Mouse (Mus musculus) thymus, postnatal 0 days (tissue): ENCODE measurements at regions not wholly inside any gene's neighbourhood (a gene's known extent, or its start where the extent isn't known, plus 50 kb on each side); places are given as distances from the start of the nearest gene placed in this dataset.

Experiments
- DNase-seq: peaks from one replicate; pipeline ENCODE4 v3.0.0-alpha.2; 2015; ENCODE audit warnings: low spot score

GRCm38 (mm10) chr15:70982719-70983118 lies 2851.6 kb upstream of the Gm6569 start:
- no peak for DNase-seq

- no peak for DNase-seq
These were observed 2846.3 kb upstream of the Gm6569 start for GRCm38 (mm10) chr15:70987973-70988570.

DNA sequence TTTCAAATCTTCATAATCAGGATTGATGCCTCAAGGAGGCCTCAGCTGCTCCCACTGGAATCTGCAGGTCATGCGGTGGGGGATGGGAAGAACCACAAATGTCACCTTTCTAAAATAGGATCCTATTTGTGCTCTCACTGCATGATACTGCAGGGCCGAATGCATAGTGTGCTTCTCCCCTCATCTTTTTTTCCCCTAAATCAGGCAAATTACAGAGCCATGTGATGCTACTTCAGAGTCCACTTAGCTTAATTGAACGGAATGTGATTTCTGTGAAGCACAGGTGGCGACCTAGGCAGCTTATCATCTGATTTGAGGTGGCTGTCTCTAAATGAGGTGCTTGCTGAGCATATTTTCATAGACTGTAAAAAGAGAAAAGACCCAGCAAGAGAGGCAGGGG lies 2841.0 kb upstream of the Gm6569 start:
- DNase-seq: no peak

- no peak for DNase-seq
These were observed 2824.0 kb upstream of the Gm6569 start for GRCm38 (mm10) chr15:71010362-71010761.

DNA sequence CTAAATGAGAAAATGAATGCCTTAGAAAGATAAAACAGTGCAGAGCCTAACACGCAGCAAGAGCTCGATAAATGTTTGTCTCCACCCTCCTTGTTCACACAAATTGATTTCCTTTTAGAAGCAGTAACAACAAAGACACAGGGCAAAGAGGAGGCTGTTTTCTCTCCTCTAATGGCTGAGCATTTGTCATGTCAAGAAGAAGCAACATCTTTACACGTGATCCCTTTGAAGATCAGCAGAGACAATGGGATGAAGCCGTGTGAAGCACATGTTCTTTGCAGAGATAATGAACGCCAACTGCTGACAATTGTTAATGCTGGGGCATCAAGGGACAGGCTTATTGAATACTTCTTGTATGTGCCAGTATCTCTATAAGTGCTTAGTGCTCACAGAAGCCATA lies 2823.6 kb upstream of the Gm6569 start:
- no peak for DNase-seq

DNA sequence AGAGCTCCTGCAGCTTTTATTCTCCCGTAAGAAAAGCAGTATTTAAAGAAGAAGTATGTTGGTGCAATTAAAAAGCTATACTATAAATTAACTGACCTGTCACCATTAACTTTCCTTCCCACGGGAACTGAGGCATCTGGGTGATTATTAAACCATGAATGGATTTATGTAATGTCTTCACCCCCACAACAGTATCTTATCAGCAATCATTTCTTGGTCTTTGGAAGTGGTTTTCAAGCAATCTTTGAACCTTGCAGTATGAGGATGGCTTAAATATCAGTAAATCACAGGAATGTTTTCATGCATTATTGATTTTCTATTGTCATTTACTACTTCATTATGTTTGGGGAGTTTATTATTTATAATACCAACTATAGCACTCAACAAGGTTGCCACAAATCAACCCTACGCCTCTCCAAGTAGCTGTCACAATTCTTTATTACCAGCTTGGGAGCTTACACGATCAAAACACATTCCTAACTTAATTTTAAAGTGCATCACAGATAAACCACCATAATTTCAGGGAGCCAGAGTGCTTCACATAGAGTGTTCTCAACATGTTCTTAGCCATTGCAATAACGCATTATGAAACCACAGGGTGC lies 2780.0 kb upstream of the Gm6569 start:
- no peak for DNase-seq

- no peak for DNase-seq
These were observed 2747.9 kb upstream of the Gm6569 start for GRCm38 (mm10) chr15:71086367-71086997.

GRCm38 (mm10) chr15:71099111-71099510 lies 2735.2 kb upstream of the Gm6569 start:
- no peak for DNase-seq

- DNase-seq: no peak
These were observed 2704.6 kb upstream of the Gm6569 start for GRCm38 (mm10) chr15:71129802-71130201.

DNA sequence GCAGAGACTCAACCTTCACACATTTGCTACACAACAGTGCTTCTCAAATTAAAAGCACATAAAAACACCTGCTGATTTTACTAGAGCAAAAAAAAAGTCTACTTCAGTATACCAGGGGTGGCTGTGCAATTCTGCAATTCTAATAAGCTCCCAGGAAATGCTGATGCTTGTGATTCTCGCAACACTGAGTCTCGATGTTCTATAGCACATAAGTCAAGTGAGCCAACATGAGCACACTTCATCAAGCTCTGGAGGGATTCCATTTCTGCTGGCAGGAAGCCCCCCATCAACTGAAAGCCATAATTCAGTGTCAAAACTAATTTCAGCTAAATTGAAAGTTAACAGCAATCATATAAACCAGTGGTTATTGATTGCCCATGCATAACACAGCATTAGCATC lies 2676.7 kb upstream of the Gm6569 start:
- no peak for DNase-seq

DNA sequence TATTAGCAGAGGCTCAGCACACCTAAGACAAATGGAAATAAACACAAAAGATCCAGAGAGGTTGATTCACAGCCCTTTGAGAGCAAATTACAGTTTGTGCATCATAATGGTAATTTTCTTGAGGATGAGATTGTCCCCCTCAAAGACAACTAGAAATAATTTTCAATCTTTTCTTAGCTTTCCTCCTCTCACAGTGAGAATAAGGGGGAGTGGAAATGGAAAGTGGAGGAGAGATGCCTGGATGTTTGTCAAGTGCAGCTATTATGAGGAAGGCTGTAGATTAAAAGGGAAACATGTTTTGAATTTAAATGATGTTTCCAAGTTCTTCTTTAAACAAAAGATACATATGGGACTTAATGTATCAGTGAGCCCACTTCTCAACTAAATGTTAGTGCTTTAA lies 2672.3 kb upstream of the Gm6569 start:
- no peak for DNase-seq

- DNase-seq: no peak
These were observed 2639.2 kb upstream of the Gm6569 start for GRCm38 (mm10) chr15:71195011-71195739.

DNA sequence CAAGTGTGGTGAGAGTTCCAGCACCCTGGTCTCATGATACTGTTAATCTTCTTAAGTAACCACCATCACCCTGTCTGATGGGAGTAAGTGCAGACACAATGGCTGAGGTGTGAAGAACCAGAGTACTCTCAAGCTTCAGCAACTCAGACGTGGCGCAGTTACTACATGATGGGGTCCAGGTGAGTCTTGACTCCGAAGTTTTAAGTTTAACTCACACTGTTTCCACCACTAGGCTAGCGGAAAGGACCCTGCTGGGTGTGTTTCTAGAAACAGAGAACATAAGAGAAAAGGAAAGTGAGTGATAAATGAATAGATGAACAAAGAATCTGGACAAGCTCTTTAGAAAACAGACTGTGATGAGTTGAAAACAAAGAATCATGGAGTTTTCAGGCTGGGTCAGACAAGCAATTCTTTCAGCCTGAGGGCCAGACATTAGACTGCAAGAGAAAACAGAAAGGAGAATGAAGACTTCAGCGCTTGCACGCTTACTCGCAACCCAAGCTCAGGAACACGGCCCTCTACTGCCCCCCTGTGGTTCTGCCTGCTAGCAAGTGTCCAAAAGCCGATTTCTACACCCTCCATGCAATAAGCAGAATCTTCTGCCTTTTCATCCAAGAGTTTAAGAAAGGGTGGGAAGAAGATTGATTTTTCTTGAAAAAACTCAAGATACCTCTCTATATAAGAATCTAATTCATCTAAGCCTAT lies 2593.6 kb upstream of the Gm6569 start:
- DNase-seq: peak; percentile 11

DNA sequence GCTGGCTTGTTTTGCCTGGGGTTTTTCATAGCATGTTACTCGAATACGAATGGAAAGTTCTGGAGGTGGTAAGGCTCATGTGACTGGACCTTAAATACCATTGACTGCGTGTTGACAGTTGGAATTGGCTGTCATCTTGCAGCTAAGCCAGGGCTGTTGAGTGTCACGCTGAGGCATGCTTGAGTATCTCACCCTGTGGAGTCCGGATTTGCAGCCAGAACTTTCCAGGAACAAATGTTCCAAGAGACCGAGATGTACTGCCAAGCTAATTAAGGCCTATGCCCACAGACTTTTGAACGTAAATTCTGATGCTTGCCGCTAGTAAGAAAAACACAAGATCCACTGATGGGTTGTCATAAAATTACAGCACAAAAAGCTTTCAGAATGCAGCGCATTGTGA lies 2590.8 kb upstream of the Gm6569 start:
- DNase-seq: no peak

DNA sequence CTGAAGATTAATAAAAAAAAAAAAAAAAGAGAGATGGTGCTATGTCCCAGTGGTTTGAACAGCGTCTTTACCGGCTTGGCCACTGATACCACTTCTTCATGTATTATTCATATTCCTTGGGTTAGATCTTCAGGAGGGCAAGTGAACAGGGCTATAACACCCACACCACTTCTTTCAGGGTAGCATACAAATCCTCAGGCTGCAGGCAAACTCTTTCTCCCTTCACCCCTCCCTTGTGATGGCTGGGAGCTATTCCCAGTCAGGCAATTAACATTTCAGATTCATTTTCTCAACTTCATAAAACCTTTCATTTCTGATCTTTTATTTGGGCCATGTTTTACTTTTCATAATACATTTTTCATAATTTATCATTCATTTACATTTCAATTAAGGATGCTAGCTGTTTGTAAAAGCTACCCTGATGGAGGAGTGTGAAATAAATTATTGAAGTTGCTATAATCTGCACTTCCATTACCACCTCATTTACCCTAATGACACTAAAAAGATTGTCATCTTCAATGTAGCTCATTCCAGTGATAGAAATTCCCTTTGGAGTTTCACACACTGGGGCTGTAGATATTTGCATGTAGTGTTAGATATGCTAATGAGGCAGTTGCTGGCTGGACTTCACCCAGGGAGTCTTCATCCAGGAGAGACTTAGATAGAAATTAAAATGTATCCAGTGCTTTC lies 2558.3 kb upstream of the Gm6569 start:
- no peak for DNase-seq

- no peak for DNase-seq
These were observed 2557.8 kb upstream of the Gm6569 start for GRCm38 (mm10) chr15:71276566-71276912.

GRCm38 (mm10) chr15:71277388-71277787 lies 2557.0 kb upstream of the Gm6569 start:
- no peak for DNase-seq

- no peak for DNase-seq
These were observed 2550.6 kb upstream of the Gm6569 start for GRCm38 (mm10) chr15:71283775-71284174.

DNA sequence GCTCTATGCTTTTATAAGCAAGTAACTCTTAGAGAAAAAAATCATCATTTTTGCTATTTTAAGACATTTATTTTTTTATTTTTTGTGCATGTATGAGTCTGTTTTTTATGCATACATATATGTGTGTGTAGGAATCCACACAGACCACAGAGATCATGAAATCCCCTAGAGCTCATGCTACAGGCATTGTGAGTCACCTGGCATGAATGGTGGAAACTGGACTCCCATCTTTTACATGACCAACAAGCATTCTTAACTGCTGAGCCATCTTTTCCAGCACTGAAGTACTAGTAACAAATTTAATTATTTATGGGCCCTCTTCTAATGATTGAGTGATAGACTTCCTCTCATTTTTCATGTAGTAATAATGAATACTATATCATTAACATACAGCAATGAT lies 2531.8 kb upstream of the Gm6569 start:
- no peak for DNase-seq

DNA sequence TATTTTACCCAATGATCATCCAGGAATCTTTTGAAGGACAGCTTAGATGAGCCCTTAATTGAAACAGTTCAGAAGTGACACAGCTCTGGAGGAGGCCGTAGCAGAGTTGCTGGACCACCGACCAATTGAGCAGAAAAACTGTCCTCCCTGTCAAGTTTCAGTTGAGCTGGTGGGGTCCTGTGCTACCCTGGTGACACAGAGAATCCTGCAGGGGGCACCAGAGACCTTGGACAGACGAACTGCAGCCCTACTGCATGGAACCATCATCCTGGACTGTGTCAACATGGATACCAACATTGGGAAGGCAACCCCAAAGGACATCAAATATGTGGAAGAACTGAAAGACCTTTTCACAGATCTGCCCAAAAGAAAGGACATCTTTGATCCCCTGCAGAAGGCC lies 2524.1 kb upstream of the Gm6569 start:
- no peak for DNase-seq

DNA sequence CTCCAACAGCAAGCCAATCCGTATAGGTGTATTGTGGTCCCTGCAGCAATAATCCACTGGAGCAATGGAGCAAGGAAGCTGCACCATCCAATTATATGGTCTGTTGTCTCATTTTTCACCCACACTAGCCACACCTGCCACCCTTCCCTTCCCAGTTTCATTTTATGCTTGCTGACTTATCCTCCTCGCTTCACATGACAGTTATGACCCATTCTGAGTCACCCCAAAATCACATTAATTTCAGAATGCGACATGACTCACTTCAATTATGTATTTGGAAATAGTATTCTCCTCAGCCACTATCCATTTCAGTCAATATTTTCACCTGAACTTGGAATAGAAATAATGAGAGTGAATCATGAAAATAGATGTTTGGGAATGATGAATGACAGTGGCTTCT lies 2507.8 kb upstream of the Gm6569 start:
- no peak for DNase-seq
